Mouse (Mus musculus): ENCODE results near the gene Cacna2d3. TPM values are rescaled to one million over a fixed set of nuclear protein-coding genes. Genes with fewer than 3 reads are reported as not detected.

Gene Cacna2d3
- total RNA-seq, 4 experiments from 2014 or later = 0.97 to 1.5 (median 1.0) TPM

GRCm38 (mm10) chr14:29163998-29164652, 557.5 kb downstream of the Cacna2d3 start:
- no peak for DNase-seq (ENCODE audit: low spot score in 2 of 2)

GRCm38 (mm10) chr14:29159803-29160202, 561.9 kb downstream of the Cacna2d3 start:
- no peak for DNase-seq (ENCODE audit: low spot score in 2 of 2)

GRCm38 (mm10) chr14:29157096-29157495, 564.6 kb downstream of the Cacna2d3 start:
- DNase-seq (ENCODE audit: low spot score in 2 of 2) = peak; percentile 4 to 20

GRCm38 (mm10) chr14:29144184-29144583, 577.5 kb downstream of the Cacna2d3 start:
- no peak for DNase-seq (ENCODE audit: low spot score in 2 of 2)

GRCm38 (mm10) chr14:29137614-29138013, 584.0 kb downstream of the Cacna2d3 start:
- no peak for DNase-seq (ENCODE audit: low spot score in 2 of 2)

GRCm38 (mm10) chr14:29137006-29137579, 584.6 kb downstream of the Cacna2d3 start:
- DNase-seq (ENCODE audit: low spot score in 2 of 2) = peak; percentile 3 to 4

- DNase-seq (ENCODE audit: low spot score in 2 of 2) = no peak
Measured at GRCm38 (mm10) chr14:29134901-29135300, 586.8 kb downstream of the Cacna2d3 start.

GRCm38 (mm10) chr14:29130511-29130910, 591.2 kb downstream of the Cacna2d3 start:
- no peak for DNase-seq (ENCODE audit: low spot score in 2 of 2)

- no peak for DNase-seq (ENCODE audit: low spot score in 2 of 2)
Measured at GRCm38 (mm10) chr14:29123886-29124285, 597.8 kb downstream of the Cacna2d3 start.

GRCm38 (mm10) chr14:29122749-29123148, 598.9 kb downstream of the Cacna2d3 start:
- no peak for DNase-seq (ENCODE audit: low spot score in 2 of 2)

GRCm38 (mm10) chr14:29113852-29114450, 607.7 kb downstream of the Cacna2d3 start:
- no peak for DNase-seq (ENCODE audit: low spot score in 2 of 2)

GRCm38 (mm10) chr14:29111666-29112065, 610.0 kb downstream of the Cacna2d3 start:
- DNase-seq (ENCODE audit: low spot score in 2 of 2) = no peak

GRCm38 (mm10) chr14:29110351-29111091, 611.1 kb downstream of the Cacna2d3 start:
- DNase-seq (ENCODE audit: low spot score in 2 of 2) = no peak

GRCm38 (mm10) chr14:29107464-29107863, 614.2 kb downstream of the Cacna2d3 start:
- DNase-seq (ENCODE audit: low spot score in 2 of 2) = no peak

GRCm38 (mm10) chr14:29097776-29098175, 623.9 kb downstream of the Cacna2d3 start:
- no peak for DNase-seq (ENCODE audit: low spot score in 2 of 2)

GRCm38 (mm10) chr14:29095431-29095830, 626.2 kb downstream of the Cacna2d3 start:
- DNase-seq (ENCODE audit: low spot score in 2 of 2) = no peak

GRCm38 (mm10) chr14:29090074-29090473, 631.6 kb downstream of the Cacna2d3 start:
- DNase-seq (ENCODE audit: low spot score in 2 of 2) = peak; percentile 10 to 45

- DNase-seq (ENCODE audit: low spot score in 2 of 2) = no peak
Measured at GRCm38 (mm10) chr14:29086528-29086927, 635.1 kb downstream of the Cacna2d3 start.

GRCm38 (mm10) chr14:29085493-29086159, 636.0 kb downstream of the Cacna2d3 start:
- DNase-seq (ENCODE audit: low spot score in 2 of 2) = no peak

GRCm38 (mm10) chr14:29082171-29082570, 639.5 kb downstream of the Cacna2d3 start:
- DNase-seq (ENCODE audit: low spot score in 2 of 2) = no peak

- DNase-seq (ENCODE audit: low spot score in 2 of 2) = no peak
Measured at GRCm38 (mm10) chr14:29080630-29081029, 641.0 kb downstream of the Cacna2d3 start.
